Mouse (Mus musculus) retina, embryonic 14.5 days (tissue): ENCODE measurements at regions not wholly inside any gene's neighbourhood (a gene's known extent, or its start where the extent isn't known, plus 50 kb on each side); places are given as distances from the start of the nearest gene placed in this dataset.
"Not testable (repeated sequence)": the region's sequence is repeated elsewhere in the genome, so short reads cannot be mapped to it uniquely, and the experiment has no call there.

Experiments
- DNase-seq: peaks from one replicate; pipeline ENCODE4 v3.0.0-alpha.2; 2015; ENCODE audit warnings: low spot score

DNA sequence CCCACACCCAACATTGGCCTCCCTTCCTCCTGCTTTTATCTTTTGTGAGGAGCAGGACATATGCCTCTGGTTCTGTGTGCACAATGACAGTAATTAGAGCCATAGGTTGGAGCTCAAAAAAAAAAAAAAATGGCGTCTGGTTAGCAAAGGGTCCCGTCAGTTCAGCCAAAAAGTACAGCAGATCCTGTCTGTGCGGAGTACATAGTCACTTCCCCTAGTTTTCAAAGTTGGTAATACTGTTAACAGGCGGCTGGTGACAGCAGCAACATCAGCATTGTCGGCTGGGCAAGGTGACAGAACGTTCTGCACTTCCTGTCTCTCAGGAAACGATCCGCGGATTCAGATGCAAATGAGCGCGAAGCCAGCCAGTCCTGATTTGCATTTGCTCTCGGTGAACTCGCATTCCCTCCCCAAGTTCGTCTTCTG is 642.4 kb upstream of the Gm19410 start:
- DNase-seq, result peak; percentile 7

DNA sequence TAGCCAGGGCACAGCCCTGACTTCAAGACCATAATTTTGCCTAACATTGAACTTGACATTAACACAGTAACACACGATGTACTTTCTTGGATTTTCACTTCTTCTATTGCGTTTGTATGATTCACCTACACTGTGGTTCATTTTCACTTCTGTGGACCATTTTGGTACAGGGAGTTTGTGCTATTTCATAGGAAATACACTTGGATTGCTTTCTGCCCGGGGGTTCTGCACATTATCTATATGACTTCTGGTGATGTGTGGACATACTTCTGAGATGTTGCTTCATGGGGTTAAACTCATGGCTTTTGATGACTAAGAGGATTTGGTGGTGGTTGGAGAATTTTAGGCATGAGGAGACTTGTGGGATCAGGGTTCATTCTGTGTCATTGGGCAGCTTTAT is 640.4 kb upstream of the Gm19410 start:
- DNase-seq, result no peak

DNA sequence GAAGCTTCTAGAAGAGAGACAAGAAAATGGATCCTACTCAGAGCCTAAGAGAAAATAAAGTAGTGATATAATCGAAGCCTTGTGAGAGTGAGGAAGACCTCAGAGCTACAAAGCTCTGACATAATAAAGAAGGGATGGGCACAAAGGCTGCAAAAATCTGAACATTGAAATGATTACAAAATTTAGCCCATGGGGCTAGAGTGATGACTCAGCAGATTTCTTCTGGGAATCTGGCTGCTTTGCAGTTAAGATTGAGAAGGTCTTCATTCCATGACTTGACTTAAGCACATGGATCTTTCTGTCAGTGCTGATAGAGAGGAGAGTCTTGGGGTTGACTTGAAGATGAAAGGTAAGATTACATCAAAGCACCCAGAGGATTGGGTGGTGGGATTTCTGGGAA is 633.3 kb upstream of the Gm19410 start:
- DNase-seq, result no peak

DNA sequence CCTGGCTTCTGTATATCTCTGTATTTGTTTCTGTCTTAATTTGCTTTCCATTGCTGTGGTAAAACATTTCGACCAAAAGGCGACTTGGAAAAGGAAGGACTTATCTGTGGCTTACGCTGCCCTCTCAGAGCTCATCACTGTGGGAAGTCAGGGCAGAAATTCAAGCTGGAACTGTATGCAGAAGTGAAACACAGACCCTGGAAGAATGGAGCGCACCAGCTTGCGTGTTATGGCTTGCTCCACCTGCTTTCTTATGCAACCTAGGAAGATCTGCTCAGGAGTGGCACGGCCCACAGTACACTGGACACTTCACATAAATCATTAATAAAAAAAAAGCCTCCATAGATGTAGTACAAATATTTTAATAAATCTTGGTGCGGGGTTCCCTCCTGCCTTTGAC is 630.0 kb upstream of the Gm19410 start:
- DNase-seq, result no peak

DNA sequence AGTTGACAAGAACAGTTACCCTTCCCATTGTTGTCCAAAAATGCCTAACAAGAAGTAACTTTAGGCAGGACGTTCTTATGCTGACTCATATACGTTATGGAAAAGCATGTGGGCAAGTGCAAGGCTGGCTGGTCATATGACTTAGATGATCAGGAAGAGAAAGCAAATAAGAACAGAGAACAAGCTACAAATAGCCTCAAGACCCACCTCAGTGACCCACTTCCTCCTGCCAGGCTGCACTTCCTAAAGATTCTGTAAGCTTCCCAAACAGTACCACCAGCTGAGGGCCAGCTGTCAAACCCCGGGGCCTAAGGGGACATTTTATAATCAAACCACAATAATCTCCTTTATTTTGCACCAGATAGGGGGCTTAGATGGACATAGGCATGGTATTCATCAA is 628.9 kb upstream of the Gm19410 start:
- DNase-seq, result no peak

DNA sequence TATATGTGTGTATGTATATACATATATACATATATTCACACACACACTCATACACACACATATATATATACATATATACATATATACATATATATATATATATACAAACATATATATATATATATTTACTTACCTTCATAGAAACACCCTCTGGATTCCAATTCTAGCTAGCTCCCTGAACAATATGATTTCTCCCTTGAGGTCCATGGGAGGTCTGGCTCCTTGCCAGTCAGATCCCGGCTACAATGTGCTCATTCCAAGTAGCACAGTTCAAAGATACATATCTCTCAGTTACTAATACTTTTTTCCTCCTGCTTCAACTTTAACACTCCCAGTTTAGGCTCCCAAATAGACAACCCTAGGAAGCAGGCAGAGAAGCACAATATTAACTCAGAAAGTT is 624.8 kb upstream of the Gm19410 start:
- no peak for DNase-seq

DNA sequence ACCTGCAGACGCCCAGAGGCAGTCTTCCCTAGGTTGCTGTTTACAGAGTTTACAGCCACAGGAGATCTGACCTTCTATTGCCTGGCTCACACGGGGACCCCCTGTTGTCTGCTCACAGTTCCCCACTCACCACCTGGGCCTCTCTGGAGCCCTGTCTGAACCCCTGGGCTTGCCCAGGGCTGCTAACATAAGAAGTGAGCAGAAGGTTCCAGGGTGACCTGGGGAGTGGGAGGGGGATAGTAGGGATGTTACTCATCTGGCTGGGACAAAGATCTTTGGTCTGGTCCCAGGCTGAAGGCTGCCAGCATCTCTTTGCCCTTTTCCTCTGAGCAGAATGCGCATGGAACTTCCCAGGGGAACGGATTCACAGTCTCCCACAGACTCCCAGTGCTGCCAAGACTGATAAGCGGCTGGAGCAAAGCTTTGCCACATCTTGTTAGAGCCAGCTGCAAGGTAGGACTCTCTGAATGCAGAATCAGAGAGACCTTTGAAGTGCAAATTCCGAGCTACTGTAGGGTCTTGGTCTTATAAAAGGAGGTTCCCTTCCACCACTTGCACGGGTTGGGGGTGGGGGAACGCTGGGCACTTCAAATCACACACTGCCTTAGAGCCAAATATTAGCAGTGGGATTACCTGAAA is 622.5 kb upstream of the Gm19410 start:
- DNase-seq, result no peak

DNA sequence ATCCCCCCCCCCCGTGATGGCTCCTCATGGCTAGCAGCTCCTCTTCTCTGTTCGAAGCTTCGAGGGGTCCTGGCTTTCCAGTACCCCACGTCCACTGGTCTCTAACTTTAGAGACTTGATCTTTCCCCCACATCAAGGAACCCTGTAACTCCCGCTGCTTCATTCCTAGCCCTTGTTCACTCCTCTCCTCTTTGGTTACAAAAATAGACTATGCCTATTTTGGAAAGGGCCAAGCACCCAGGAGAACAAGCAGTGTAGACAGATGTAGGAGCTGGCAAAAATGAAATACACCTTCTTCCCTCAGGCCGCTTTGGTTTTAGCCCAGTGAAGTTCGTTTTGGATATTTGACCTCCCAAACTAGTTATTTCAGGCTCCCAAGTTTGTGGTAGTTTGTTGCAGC is 621.9 kb upstream of the Gm19410 start:
- no peak for DNase-seq

DNA sequence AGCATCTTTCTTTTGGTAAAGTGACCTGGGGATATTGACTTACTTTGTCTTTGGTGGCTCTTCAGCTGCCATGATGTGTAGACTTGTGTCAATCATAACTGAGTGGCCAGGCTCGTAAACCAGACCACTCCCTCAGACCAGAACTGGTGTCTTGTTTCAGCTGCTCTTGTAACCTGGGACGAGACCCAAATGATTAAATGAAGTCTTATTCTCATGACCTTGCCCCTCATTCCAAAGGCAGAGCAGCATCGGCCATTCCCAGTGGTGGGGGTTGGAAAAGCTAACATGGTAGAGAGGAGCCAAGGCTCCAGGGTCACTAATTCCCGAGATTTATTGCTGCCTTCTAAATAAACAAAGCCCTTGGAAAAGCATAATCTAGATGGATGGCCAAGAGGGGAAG is 621.2 kb upstream of the Gm19410 start:
- no peak for DNase-seq

DNA sequence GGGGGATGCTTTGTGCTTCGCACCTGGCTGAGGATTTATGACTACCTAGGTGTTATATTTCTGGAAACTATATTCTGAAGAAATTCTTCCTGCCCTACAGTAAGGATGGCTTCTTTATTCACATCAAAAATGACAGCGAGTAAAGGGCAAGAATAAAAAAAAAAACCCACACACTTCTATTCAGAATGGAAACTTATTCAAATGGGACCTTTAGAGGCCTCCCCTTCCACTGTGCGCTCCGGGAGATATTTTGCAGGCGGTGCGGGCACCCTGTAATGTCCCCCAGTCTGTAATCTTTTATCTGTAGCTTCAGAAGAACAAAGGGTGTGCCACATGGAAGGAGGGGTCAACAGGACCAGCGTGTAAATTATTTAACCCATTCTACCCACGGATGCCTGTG is 618.1 kb upstream of the Gm19410 start:
- DNase-seq, result no peak

DNA sequence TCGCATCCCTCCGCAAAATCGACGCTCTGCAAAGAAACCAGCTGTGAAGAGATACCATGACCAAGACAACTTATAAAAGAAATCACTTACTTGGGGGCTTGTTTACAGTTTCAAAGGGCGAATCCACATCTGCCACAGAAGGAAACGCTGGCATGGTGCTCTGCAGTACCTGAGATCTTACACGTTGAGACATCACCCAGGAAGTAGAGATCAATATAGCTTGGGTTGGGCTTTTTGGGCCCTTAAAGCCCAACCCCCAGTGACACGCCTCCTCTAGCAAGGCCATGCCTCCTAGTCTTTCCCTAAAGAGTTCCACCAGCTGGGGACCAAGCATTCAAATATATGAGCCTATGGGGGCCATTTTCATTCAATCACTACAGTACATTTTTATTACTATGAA is 617.6 kb upstream of the Gm19410 start:
- no peak for DNase-seq

DNA sequence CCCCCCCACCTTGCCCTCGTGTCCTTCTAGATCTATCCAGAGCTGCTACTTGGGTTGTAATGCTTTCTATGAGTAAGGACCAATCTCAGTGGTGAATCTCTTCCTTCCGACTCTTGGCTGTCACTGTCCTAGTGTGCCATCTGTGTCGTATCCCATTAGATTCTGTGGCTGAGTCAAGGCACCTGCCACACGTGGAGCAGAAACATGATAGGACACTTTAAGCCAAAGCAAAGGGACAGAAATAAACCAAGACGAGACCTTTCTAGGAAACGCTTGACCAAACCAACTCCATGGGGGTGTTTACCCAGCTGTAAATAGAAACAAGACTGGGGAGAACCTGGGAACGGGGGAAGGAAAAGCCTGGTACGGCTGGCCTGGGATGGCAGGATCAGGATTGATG is 613.0 kb upstream of the Gm19410 start:
- DNase-seq, result no peak

DNA sequence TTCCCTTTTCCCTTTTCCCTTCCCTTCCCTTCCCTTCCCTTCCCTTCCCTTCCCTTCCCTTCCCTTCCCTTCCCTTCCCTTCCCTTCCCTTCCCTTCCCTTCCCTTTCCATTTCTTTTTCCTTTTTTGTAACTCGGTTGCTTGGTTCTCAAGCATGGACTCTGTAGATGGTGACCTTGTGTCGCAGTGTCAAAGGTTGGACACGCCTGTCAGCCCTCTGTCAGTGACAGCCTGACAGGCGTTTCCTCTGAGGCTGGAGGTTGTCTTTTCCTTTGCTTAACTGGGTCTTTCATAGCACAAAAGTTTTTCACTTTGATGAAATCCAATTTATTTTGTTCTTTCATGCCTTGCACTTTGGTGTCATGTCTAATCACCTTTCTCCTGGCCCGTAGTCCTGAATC is 609.3 kb upstream of the Gm19410 start:
- no peak for DNase-seq

DNA sequence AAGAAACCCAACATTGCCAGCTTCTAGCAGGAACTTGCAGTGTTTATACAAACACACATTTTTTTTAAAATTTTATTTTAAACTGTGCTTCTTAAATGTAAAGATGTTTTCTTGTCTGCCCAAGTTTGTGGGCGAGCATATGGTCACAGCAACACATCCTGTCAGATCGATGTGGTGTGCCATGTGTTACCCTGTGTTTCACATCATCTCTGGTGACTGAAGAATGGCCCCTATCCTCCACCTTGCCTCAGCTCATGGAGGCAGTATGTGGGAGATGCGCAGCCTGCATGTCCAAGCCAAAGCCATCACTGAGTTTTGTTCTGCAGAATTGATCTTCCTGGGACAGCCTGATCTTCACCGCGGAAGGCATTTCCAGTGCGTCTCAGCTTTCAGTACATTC is 607.9 kb upstream of the Gm19410 start:
- DNase-seq, result no peak

DNA sequence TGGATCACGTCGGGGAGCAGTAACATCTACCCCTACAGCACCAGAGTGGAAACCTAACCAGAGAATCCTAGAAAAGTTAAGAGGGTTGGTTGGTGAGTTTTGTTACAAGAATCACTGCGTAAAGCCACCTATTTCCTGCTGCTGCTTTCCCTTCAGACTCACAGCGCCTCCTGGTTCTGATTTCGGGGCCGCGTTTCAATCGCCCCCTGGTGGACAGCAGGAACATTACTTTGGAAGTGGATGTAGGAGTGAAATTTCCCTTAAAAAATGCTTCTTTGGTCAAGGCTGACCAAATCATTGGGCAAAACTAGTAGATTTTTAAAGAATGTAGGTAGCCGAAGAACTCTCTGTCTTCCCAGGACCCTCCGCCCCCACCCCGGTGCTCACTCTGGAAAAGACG is 606.3 kb upstream of the Gm19410 start:
- DNase-seq, result peak; percentile 73

DNA sequence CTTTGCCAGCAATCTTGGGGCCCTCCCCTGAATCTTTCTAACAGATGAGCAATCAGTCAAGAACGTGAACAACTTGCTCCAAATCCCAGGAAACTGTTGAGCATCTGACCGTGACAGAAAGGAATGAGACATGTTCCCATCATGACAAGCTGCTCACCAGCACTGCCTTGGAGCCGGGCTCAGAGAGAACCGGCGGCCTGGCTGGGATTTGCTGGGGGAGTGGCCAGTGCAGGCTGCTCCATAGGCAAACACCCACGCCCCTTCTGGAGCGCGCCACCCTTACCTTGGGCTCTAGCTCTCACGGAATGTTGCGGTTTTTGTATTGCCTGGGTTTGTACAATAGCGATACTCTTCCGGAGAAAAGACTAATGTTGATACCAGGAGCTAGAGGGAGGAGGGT is 605.4 kb upstream of the Gm19410 start:
- DNase-seq, result no peak

DNA sequence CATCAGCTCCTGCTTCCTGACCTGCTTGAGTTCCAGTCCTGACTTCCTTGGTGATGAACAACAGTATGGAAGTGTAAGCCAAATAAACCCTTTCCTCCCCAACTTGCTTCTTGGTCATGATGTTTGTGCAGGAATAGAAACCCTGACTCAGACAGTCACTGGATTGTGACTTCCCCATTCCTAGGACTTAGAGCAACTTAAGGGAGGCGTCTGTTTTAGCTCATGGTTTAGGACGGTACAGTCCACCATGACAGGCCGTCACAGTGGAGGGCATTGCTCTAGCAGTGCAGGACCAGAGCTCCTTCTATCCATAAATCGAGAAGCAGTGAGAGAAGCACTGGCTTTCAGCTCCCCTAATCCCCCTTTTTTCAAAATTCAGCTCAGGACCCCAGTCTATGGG is 603.4 kb upstream of the Gm19410 start:
- DNase-seq, result not testable (repeated sequence)

DNA sequence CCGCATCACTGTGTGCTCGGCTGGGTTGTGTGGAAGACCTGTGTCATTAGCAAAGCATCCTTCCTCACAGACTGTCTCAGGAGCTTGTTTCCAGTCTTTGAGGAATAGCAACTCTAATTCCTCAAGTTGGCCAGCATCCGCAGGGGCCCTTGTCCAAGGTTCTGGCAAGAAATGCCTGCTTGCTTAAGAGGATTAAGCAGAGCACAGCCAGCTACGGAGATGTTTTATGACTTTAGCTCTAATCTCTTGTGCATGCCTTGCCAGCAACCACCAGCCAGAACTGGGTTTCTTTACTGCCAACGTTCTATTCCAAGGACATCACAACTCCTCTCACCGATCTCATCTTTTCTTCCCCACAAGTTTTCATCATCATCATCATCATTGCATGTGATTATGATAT is 599.0 kb upstream of the Gm19410 start:
- no peak for DNase-seq

DNA sequence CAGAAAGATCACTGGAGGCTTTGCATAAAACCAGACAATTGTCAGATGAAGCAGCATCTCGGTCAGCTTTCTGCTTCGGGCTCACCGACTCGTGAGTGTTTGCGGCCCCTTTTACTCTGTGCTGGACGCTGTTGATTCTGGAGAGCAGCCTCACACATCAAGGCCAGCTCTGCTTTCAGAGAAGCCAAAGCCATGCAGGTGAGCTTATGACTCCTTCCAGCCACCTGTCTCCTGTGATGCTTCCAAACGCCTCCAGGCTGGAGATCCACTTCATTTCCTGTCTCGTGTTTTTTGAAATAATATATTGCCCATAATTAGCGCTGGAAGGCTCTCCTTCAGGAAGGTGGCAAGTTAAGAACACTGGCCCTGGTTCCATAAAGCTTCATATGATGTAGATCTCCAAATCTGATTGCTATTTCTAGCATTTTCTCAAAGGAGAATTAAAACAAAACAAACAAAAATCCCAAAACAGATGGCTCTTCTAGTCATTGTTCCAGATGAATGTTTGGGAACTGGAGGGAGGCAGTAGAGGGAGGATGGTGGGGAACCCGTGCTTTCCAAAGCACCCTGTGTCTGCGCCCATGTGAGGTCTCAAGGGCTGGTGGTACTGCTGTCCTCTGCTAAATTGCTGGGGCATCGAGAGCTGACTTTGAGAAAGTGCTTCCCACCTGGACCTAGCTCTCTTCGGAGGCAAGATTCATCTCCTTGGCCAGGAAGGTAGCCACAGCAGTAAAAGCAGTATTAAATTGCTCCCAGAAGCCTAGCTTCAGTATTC is 593.9 kb upstream of the Gm19410 start:
- no peak for DNase-seq

DNA sequence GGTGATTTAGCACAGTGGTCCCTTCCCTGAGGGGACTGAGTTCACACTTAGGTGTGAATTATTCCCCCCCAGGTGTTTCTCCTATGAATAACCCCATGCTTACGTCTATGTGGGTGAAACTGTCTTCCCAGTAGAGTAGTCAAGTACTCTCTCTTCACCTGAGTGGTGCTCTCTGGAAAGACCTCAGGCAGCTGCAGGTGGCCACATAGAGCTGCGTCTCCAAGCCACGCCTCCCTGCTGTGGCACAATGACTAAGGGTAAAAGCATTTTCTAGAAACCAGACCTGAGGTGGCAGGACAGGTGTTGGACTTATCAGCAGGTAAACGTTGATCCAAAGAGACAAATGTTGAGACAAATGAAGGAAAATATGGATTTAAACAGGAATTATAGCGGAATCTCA is 588.3 kb upstream of the Gm19410 start:
- no peak for DNase-seq

DNA sequence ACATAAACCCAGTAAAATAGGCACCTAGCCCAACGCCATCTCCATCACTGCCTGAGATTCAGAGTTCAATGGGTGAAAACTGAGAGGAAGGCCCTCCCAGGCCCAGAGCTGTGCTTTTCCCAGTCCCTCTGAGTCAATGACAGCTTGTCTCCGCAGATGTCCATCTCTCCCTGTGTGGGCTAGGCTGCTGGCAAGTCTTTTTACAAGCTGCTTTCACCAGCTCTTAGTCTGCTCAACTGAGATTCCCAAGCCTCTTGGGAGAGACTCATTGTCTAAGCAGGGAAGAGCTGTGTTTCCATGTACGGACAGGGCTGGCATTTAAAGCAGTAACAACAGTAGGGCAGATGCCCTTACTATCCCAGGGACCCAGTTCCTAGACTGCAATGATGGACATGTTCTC is 585.5 kb upstream of the Gm19410 start:
- DNase-seq, result no peak

DNA sequence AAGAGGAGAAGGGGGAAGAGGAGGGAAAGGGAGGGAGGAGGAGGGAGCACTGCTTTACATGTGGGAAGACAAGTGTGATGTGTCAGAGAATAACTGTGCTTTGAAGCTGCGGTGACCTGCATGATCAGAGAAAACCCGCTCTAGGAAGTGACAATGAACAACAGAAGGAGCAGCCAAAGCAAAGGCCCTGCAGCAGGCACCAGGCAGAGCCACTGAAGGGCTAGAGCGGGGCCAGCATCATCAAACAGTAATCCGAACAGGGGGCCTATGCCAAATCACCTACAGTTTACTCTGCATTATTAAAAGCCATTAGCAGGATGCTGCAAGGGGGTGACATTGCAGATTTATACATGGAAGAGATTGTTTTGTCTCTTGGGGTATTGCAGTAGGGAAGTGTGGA is 583.4 kb upstream of the Gm19410 start:
- no peak for DNase-seq

DNA sequence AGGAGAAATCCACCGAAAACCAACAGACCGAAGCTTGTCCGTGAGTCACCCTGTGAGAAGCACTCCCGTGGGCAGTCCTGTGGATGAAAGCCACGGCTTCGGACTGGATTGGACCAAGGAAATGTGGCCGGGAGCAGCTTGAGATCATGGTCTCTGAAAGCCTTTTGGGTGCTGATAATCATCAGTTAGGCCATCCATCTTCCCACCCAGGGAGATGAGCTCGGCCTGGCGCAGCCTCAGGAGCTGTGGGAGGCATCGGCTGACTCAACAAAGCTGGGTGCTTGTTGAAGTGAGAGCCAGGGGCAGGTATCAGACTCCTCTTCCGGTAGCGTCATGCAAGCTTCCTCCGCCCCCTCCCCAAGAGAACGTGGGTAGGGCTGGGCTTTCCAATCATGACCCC is 582.2 kb upstream of the Gm19410 start:
- DNase-seq, result no peak

DNA sequence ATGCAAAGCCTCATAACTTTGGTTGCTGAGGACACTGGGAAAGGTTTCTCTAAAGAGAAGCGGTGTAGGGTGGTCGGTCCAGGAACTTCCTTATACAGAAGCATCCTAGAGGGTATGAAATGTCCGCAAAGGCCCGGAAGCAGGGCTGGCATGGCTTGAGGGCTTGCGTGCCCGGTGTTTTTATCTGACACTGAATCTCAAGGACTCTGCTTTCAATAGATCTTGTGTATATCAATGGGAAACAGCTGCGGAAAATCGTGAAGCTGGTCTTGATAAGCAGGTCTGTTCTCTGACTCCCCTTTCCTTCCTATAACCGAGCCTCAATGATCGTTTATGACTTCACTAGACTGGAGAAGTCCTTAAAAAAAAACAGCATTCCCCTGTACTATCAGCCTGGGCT is 580.4 kb upstream of the Gm19410 start:
- DNase-seq, result no peak
